Mouse (Mus musculus) kidney, postnatal 36 days (tissue): ENCODE measurements around the gene Zbtb16.

Source experiments
- DNase-seq, 2 experiments: peaks; one replicate each; pipeline ENCODE4 v3.0.0; 2021 to 2022; ENCODE audit warnings: mixed read lengths in 2 of 2

Zbtb16 gene

GRCm38 (mm10) chr9:48724733-48725132 is 111.3 kb downstream of the Zbtb16 start:
- DNase-seq, result no peak

- DNase-seq, result peak; percentile 67 to 95
Observed at GRCm38 (mm10) chr9:48723511-48724304, 112.3 kb downstream of the Zbtb16 start.

GRCm38 (mm10) chr9:48723025-48723424 is 113.0 kb downstream of the Zbtb16 start:
- no peak for DNase-seq

GRCm38 (mm10) chr9:48722261-48722920 is 113.6 kb downstream of the Zbtb16 start:
- DNase-seq, result no peak

GRCm38 (mm10) chr9:48721655-48722054 is 114.4 kb downstream of the Zbtb16 start:
- DNase-seq, result no peak

GRCm38 (mm10) chr9:48721172-48721571 is 114.8 kb downstream of the Zbtb16 start:
- DNase-seq, result no peak

DNA sequence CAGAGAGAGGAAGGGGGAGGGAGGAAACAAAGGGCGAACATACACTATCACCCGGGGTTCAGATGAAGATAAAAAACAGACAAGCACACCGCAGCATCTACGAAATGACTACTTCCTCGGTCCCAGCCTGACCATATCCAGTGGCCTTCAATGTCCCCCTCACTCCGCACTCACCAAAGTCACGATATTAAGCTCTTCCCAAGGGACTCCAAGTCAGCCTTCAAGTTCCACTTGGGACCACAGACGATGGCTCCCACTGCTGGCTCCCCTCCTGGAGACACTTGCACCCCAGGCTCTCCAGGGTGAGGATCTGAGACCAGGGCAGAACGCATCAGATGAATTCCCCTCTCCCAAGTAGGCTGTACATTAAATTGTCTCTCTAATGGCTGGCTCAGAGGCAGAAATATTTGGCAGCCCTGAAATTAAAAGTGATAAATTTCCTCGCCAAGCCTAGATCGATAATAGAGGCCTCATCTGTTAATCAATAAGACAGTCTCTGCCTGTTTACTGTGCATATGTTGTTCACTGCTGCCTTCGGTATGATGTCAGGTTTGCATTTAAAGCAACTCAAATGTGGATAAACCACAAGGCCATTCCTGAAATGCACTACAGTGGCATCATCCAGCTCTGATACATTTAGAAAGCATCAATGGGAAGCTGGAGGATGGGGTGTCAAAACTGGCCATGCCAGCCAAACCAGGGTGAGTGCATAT is 115.6 kb downstream of the Zbtb16 start:
- DNase-seq, result no peak

DNA sequence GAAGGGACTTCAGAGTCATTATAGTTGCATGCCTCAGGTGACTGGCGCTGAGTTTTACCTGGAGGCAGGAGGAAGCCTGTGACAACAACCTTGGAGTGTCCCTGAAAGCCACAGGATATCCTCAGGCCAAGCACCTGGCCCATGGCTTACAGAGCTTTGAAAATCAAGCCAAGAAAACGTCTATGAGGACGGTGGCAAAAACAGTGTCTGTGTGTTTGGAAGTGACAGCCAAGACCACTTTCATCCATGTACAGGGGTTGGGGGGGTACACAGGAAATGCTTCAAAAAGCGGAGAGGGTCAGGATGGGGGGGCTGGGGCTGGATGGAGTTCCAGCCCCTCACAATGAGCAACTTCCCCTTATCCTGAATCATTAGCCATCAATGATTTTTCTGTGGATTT is 116.4 kb downstream of the Zbtb16 start:
- no peak for DNase-seq

DNA sequence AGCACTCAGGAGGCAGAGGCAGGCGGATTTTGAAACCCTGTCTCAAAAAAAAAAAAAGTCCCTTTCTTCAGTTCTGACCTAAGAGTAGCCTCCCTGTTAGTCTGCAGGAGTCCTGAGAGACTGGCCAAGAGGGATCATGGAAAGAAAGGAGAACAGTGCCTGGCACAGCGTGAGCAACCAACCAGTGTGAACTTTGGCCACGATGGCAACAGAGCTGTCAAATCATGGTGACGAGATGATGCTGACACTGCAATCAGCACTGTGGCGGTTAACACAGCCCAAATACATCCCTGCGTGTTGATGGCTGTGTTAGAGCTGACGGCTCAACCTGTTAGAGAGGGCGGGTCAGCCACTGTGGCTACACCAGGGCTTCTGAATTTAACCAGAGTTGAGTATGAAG is 119.5 kb downstream of the Zbtb16 start:
- peak in 1 of 2 experiments; percentile 33 for DNase-seq

DNA sequence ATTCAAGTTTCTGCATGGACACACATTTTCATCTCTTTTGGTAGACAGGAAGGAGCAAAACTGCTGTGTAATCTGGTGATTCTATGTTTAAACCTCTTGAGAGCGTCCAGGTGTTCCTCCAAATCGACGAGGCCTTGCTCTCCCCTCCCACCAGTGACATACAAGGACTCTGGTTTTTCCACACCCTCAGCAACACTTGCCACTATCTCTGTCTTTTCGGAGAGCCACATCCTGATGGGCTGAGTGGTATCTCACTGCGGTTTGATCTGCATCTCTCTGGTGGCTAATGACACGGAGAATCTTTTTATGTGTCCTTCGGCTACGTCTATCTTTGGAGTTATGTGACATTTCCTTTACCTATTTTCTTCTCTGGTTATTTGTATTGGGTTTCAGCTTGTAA is 121.0 kb downstream of the Zbtb16 start:
- DNase-seq, result no peak

GRCm38 (mm10) chr9:48713779-48714178 is 122.2 kb downstream of the Zbtb16 start:
- DNase-seq, result no peak

- no peak for DNase-seq
Observed at GRCm38 (mm10) chr9:48712985-48713765, 122.8 kb downstream of the Zbtb16 start.

DNA sequence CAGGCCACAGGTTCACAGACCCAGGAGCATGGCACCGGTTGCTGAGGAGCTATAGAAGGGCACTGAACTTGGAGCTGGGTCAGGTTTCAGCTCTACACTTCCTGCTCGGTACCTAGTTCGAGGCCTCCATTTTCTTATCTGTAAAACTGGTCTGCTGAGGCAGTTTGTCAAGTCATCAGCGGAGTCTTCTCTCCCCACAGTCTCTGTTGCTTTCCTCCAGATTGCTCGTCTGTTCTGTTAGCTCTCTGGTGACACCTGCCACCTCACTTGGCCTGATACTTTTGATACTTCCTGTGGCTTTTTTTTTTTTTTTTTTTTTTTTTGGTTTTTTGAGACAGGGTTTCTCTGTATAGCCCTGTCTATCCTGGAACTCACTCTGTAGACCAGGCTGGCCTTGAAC is 124.2 kb downstream of the Zbtb16 start:
- DNase-seq, result no peak

GRCm38 (mm10) chr9:48711296-48711781 is 124.7 kb downstream of the Zbtb16 start:
- no peak for DNase-seq

- DNase-seq, result no peak
Observed at GRCm38 (mm10) chr9:48710355-48711295, 125.4 kb downstream of the Zbtb16 start.

- DNase-seq, result peak; percentile 41 to 52
Observed at GRCm38 (mm10) chr9:48707824-48708229, 128.2 kb downstream of the Zbtb16 start.

DNA sequence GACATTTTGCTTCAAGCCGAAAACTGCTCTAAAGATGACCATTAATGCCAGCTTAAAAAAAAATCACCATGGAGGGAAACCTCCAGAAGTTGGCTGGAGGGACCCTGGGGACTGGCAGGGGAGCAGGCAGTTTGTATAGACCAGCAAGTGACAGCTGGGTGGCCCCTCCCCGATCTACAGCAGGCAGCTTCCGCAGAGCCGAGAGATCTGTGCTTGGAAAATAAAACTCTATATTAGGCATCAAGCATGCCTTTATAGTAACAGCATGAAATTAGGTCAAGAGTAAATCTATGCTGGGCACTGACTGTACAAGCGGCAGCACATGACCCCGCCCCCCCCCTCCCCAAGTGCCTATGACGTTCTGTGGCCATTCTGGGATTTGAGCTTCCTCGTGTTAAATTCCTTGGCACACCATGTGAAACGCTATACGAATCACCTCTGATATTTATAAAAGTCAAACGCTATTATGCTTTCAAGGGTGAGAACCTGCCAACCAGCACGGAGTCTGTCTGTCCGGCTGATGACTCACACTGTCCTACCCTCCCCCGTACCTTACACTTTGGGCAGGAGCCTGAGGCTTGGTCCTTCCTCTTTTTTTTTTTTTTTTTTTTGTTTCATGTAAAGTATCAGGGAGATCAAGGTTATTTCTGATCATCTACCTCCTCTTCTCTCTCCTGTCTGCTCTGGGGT is 128.7 kb downstream of the Zbtb16 start:
- DNase-seq, result peak in 1 of 2 experiments; percentile 42

GRCm38 (mm10) chr9:48701296-48701695 is 134.7 kb downstream of the Zbtb16 start:
- DNase-seq, result no peak

GRCm38 (mm10) chr9:48700871-48701270 is 135.2 kb downstream of the Zbtb16 start:
- no peak for DNase-seq

DNA sequence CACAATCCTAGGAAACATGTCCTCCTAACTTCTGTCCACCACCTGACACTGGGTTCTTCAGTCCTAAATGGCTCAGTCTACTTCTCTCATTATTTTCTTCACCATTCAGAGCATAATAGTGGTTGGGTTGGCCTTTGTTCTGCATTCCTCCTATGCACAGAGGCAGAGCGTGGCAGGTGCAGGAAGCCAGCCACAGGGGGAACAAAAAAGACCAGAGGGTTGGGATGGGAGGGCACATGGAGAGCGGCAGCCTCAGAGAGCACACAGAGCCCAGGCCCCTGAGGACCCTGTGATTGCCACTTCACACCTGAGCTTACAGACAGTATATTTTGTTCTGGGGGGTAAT is 138.6 kb downstream of the Zbtb16 start:
- no peak for DNase-seq
